Mouse (Mus musculus) telencephalon, adult 2 months (tissue): ENCODE measurements at regions not wholly inside any gene's neighbourhood (a gene's known extent, or its start where the extent isn't known, plus 50 kb on each side); places are given as distances from the start of the nearest gene placed in this dataset.
"Not testable (repeated sequence)": the region's sequence is repeated elsewhere in the genome, so short reads cannot be mapped to it uniquely, and the experiment has no call there.

Experiments used
- DNase-seq: peaks from one replicate; pipeline ENCODE4 v3.0.0-alpha.2; 2011; ENCODE audit warnings: low read depth, low spot score

DNA sequence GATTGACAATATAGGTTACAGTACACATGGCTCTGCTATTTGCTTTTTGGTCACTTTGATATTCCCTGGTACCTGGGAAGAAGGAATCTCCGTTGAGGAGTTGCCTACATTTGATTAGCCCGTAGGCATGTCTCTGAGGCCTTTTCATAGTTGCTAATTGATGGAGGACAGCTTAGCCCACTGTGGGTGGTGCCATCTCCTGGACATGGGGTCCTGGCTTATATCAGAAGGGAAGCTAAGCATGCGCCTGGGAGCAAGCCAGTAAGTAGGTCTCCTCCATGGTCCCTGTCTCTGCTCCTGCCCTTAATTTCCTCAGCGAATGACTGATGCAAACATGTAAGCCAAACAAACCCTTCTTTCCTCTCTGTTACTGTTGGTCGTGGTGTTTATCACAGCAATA is 1335.8 kb upstream of the A1bg start:
- no peak for DNase-seq

DNA sequence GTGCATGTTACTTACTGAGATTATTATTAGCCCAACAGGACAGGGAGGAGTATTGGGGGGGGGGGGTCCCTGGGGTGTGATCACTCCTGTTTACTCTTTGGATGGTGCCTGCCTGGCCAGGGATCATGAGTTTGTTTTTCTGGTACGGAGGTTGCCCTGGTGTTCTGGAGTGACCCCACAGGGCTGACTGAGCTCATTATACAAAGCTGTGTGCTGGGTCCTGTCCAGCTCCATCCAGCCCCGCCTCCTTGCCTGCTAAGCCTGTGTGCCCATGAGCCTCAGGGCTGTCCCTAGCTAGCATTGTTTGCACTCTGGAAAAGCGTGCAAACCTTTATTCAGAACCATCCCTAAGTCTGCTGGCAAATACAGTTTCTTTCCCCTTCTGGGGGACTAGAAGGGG is 1335.1 kb upstream of the A1bg start:
- no peak for DNase-seq

- DNase-seq, result no peak
Observed at GRCm38 (mm10) chr15:62257110-62257667, 1334.4 kb upstream of the A1bg start.

DNA sequence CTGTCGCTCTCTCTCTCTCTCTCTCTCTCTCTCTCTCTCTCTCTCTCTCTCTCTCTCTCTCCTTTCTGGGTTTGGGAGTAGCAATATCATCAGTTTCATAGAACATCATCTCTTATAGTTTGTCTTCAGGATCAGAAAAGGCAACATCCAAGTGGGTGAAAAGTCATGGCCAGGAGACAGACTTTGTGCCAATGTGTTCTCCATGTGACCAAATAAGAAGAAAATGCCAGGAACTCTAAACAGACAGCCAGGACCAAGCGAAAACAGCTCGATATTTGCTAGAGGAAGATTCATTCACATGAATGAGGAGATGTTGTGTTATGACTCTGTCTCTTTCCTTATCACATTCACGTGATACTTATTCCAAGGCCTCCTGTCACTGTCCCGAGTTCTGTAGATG is 1332.8 kb upstream of the A1bg start:
- no peak for DNase-seq

DNA sequence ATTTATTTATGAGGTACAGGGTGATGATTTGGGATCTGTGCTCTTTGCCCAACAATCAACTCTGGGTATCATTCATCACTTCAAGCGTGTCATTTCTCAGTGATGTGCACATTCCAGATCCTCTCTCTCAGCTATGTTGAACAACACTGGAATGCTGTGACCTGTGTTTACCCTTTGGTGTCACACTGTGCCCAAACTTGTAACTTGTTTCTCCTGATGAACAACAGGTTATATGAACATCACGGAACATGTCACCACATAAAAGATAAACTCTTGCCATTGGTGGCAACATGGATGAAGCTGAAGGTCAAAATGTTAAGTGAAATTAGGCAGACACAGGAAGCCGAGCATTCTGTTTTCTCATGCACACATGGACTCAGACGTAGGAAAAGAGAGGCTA is 1330.9 kb upstream of the A1bg start:
- no peak for DNase-seq

GRCm38 (mm10) chr15:62252078-62252833 is 1329.4 kb upstream of the A1bg start:
- not testable (repeated sequence) for DNase-seq

DNA sequence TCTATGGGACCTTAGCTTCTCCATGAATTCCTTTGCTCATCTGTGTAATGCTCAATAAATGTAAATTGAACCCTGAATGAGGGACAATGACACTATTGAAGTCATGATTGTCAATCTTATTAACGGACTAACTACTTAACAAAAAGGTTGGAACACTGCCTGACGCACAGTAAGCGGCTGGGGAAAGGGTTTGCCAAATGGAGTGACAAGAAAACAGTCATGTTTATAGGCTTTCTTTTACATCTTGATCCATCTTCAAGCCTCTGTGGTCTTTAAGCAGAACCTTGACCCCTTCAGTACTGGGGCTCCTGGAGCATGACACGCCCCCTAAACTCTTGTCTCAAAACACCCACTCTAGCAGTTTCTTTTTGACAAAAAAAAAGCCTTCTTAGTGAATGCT is 1326.6 kb upstream of the A1bg start:
- no peak for DNase-seq

DNA sequence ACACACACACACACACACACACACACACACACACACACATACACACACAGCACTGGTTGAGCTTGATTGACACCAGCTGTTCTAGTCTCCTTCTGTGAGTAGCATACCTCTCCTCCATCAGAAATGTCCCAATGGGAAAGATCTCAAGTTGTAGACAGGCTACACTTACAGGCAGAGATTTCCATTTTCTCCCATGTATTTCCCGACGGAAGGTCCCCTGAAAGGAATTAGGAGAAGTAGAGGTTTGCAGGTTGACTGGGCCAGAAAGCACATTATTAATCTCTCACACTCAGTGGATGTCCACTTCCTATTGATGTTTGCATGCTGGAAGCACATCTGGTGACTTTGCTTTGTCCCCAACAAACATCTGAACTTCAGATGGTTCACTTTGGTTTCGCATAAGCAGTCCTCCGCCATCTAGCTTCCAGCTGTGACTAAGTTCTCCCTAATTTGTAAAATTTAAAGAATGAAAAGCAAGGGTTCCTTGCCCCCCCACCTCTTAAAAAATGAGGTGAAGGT is 1323.8 kb upstream of the A1bg start:
- no peak for DNase-seq

DNA sequence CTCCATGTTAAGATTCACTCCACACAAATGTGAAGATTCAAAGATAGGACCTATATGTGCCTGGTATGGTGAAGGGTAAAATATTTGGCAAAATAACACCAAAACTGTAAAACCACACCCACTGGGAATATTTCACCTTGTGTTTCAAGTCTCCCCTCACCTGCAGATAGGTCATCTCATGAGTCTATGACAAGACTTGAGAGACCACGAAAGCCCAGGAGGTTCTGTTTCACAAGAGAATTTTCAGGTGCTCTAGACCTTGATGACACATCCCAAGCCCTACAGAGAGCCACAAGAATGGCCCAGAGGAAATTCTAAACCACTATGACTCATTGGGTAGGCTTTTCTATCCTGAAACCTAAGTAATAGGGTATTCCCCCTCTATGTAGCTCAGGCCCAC is 1322.4 kb upstream of the A1bg start:
- DNase-seq, result no peak

GRCm38 (mm10) chr15:62244819-62245218 is 1322.0 kb upstream of the A1bg start:
- DNase-seq, result no peak

- DNase-seq, result no peak
Observed at GRCm38 (mm10) chr15:62240031-62240430, 1317.2 kb upstream of the A1bg start.

GRCm38 (mm10) chr15:62238503-62239045 is 1315.8 kb upstream of the A1bg start:
- no peak for DNase-seq

DNA sequence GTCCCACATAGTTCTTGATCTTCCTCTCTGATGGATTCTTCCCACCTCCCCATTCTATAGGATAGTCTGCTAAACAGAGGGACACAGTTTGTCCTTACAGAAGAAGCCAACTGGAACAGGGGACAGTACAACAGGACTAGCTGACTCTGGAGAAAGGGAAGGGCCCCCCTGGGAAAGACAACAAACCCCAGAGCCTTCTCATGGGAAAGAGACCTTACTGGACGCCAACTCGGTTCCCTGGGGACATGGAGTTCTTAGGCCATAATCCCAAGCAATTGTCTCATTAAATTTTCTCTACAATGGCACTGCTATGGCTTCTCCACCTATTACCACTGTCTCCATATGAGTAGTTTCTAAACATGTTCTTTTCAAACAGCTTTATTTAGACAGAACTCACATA is 1313.2 kb upstream of the A1bg start:
- DNase-seq, result no peak

DNA sequence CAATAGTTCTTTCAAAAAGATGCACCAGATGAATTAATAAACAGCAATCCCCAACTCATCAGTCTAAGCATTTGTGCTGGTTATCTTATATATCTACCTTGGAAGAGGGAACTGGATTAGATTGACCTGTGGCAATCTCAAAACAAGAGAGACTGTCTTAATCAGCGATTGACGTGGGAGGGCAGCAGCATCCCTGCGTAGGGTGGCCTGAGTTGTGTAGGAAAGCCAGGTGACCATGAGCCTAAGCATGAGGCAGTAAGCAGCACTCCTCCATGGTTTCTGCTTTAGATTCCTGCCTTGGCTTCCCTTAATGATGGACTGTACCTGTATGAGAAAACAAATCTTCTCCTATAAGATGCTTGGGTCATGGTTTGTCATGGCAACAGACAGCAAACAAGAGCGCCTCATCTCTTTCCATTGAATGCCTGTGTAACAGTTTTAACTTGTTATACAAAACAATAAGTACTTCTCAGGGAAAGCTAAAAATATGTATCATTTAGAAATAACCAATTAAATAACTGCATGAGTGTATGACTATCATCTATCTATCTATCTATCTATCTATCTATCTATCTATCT is 1311.5 kb upstream of the A1bg start:
- no peak for DNase-seq

GRCm38 (mm10) chr15:62233154-62233553 is 1310.3 kb upstream of the A1bg start:
- no peak for DNase-seq

GRCm38 (mm10) chr15:62231709-62232108 is 1308.9 kb upstream of the A1bg start:
- DNase-seq, result no peak

- no peak for DNase-seq
Observed at GRCm38 (mm10) chr15:62230773-62231172, 1308.0 kb upstream of the A1bg start.

DNA sequence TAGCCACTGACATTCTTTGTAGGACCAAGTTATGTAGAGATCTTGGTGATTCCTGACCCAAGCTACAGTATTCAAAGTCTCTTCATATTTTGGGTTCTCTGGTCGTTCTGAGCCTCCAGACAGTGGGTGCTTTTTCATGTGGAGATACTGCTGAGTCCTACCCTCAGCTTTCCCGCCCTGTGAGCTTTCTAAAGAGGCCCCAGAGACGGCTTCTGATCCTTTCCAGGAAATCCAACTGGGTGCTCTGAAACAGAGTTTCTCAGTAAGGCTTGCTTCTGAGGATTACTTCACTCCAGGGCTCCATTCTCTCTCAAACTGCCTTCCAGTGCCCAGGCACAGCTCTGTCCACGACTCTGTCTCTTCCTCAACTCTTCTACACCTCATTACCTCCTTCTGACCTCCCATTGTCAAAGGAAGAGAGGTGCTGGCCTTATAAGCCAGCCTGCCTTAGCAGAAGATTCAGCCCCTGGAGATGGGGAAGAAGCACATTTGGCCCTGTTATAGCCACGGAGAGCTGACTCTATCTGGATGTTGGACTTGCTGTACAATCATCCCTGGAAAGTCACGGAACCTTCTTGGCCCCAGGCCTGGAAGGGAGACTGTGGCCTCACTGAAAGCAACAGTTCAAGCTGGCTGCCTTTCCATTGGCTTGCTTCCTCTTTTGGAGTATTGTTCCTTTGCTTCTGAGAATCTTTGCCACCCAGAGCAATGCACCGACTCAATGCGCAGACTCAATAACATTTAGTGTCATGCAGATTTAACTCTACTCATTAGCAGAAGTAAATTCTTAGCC is 1306.9 kb upstream of the A1bg start:
- no peak for DNase-seq

- no peak for DNase-seq
Observed at GRCm38 (mm10) chr15:62229023-62229422, 1306.2 kb upstream of the A1bg start.

GRCm38 (mm10) chr15:62224798-62225197 is 1302.0 kb upstream of the A1bg start:
- DNase-seq, result no peak

DNA sequence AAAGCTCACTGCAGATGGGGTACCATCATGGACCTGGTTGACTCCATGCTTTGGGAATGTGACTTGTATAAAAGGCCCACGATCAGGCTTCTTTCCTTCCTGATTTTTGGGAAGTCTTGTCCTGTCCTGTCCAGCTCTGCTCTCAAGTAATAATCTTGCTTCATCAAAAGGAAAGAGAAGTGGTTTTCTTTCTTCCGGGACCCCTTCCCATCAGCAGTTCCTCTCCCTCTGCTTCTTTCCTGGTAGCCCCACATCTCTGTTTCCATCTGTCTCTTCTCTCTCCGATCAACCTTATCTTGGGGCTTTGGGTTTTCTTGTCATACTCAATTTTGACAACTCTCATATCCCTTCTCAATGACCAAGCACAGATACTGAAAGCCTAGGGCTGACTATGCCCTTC is 1301.4 kb upstream of the A1bg start:
- no peak for DNase-seq
